Mouse (Mus musculus) thymus, adult 2 months (tissue): ENCODE measurements around the gene Itfg2. TPM values are rescaled to one million over a fixed set of nuclear protein-coding genes. Genes with fewer than 3 reads are reported as not detected.

ENCODE experiments used
- DNase-seq: peaks from one replicate; pipeline ENCODE4 v3.0.0; 2021
- H3K27ac ChIP-seq: fragments of 200-500 bp; 2 replicates; pipeline ENCODE4 v1.5.1; 2012; ENCODE audit warnings: low read length, control low read depth; ENCODE audit not compliant: control insufficient read depth, insufficient read depth
- H3K27me3 ChIP-seq: fragments of 200-500 bp; 2 replicates; pipeline ENCODE4 v1.6.1; 2012; ENCODE audit warnings: mild to moderate bottlenecking, low read length, moderate library complexity, mixed read lengths; ENCODE audit not compliant: control insufficient read depth, insufficient read depth
- H3K36me3 ChIP-seq: fragments of 200-500 bp; 2 replicates; pipeline ENCODE4 v1.6.1; 2012; ENCODE audit warnings: mild to moderate bottlenecking, low read length, moderate library complexity; ENCODE audit not compliant: control insufficient read depth, insufficient read depth
- H3K4me1 ChIP-seq: fragments of 200-500 bp; replicated peaks from 2 replicates; pipeline ENCODE4 v1.6.1; 2012; ENCODE audit warnings: low read length; ENCODE audit not compliant: control insufficient read depth, insufficient read depth
- H3K4me3 ChIP-seq: fragments of 200-500 bp; 2 replicates; pipeline ENCODE4 v1.5.1; 2012; ENCODE audit warnings: mild to moderate bottlenecking, low read length, control low read depth, moderate library complexity; ENCODE audit not compliant: control insufficient read depth, insufficient read depth
- CTCF ChIP-seq: fragments of 200-500 bp; IDR thresholded peaks from 2 replicates; pipeline ENCODE4 v1.5.1; 2012; ENCODE audit warnings: mild to moderate bottlenecking, control low read depth, low read length, moderate library complexity, borderline replicate concordance; ENCODE audit not compliant: control insufficient read depth, poor library complexity, insufficient read depth; ENCODE audit errors: extremely low read depth
- POLR2A ChIP-seq: fragments of 200-500 bp; IDR thresholded peaks from 2 replicates; pipeline ENCODE4 v1.6.1; 2012; ENCODE audit warnings: mild to moderate bottlenecking, low read length, control low read depth, moderate library complexity; ENCODE audit not compliant: control insufficient read depth, poor library complexity, insufficient read depth; ENCODE audit errors: extremely low read depth
- WGBS: fragments of 180-500 bp; shearing (Covaris S2); methylation state at CpG from one replicate; pipeline ENCODE4 v1.1.7; 2018; 5-methylcytosine and 5-hydroxymethylcytosine counted together
- polyA plus RNA-seq: library from polyadenylated mRNA; depleted of rRNA; stranded (reverse); fragments of >200 nt; gene quantifications from 2 replicates; pipeline ENCODE4 v1.2.3, GENCODE M21; 2012; rRNA removed

Gene Itfg2
- polyA plus RNA-seq, 1 experiment = 56.4 TPM

DNA sequence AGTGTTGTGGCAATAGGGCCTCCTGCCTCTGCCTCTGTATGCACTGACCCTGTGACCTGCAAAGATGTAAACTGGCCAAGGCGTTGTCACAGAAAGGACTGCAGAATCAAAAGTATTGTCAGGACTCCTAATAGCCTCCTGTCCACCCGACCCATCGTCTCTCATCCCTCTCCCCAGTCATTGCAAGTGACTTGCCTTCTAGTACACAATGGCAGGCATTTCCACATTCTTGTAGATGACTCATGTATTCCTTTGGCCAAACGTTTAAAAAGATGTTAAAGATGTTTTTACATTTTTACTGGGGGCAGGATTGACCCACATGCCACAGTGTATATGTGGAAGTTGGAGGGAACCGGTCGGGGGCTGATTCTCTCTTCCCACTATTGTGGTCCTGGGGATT, 60.0 kb downstream of the Itfg2 start:
- WGBS = 91% methylated on average over 6 of the region's 6 CpGs
- no peaks in the 10 kb centered on the region for H3K27me3 ChIP-seq

DNA sequence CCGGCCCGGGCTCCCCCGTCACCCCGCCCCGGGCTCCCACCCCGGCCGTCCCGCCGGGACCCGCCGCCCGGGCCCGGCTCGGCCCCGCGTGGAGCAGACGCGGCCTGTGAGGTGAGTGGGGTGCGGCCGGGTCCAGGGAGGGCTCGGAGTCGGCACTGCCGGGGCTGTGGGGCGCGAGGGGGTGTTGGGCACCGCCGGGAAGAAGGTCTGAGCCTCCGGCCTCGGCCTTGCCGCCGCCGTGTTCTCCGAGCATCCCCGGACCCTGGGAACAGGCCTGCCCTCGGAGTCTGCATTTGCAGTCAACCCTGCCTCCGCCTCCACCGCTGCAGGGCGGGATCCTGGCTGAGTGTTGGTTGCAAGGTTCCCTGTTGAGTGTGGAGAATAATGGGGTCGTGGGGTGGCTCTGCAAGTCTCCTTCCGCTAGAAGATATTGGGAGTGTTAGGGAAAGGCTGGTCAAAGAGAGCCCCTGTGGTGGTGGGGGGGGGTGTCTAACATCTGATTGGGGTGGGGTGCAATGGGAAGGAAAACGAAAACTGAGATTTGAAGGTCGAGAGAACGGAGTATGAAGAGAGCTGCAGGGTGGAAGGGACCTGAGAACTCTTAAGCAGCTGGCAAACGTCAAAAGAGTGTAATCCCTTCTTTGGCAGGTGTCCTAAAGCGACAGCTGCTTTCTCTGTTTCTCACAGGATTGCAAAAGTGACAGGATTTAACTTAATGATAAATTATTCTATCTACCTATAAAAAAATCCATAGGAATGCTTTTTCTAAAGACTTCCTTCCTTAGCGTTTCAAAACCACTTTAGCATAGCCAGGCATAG, 61.5 kb downstream of the Itfg2 start:
- Histone ChIP-seq H3K4me1 (peaks cover 10% of the 10 kb centered on the region), H3K36me3 (peaks cover 13% of the 10 kb centered on the region; the same call in 1 of the 2 replicates), H3K27me3 (no peaks in the 10 kb centered on the region), H3K27ac (no peak overlapping the region), H3K4me3 (peak overlapping the region; percentile 99)
- no peak for DNase-seq
- WGBS = 2% methylated on average over 46 of the region's 46 CpGs
- no peak for TF ChIP-seq POLR2A

More for the DNA sequence above, 60.0 kb downstream of the Itfg2 start:
- peaks cover 23% of the 10 kb centered on the region for H3K36me3 ChIP-seq
- H3K4me1 ChIP-seq = peaks cover 10% of the 10 kb centered on the region
- no peak for DNase-seq
- no peak overlapping the region for H3K27ac ChIP-seq
- H3K4me3 ChIP-seq = no peak overlapping the region
- no peak for TF ChIP-seq CTCF
- no peak for TF ChIP-seq POLR2A

DNA sequence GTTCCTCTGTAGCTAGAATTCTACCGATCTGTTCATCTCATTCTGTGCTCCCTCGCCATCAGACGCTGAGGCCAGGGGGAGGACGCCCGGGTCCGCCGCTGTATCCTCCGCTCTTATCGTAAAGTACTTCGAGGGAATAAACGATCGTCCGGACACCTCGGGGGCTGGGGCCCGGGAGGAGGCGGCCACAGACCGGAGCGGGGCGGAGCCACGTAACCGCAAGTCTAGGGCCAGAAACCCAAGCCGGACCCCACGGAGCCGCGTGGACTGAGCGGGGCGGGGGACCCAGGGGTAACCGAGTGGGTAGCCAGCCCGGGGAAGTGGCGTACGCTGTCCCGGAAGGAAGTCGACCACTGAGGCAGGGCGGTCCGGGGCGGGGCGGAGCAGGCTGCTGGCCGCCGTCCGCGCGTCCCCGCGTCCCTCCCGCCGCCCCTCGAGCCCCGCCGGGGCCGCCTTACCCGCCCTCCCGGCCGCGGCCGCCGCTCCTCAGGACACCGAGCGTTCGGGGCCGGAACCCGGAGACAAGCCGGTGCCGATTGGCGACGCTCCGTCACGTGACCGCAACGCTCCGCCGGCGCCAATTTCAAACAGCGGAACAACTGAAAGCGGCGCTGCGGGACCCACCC, 62.2 kb downstream of the Itfg2 start, which contains the start of the genes Rhno1 and Foxm1:
Gene Rhno1, minus strand, starts transcription at position 531 of the 626 bp plus-strand sequence.
Gene Foxm1, plus strand, starts transcription at position 587 of the 626 bp plus-strand sequence.
- TF ChIP-seq POLR2A = no peak
- 0 out of 2 replicates have a peak, but pooled peaks have one; percentile 4 for TF ChIP-seq CTCF
- peaks cover 8% of the 10 kb centered on the region; the same call in 1 of the 2 replicates for H3K36me3 ChIP-seq
- H3K4me3 ChIP-seq = peak within 1 kb of the TSS; percentile 99
- H3K27me3 ChIP-seq = no peaks in the 10 kb centered on the region
- H3K27ac ChIP-seq = peak within 1 kb of the TSS; percentile 14; the same call in 1 of the 2 replicates
- under 1% methylated on average over 67 of the region's 76 CpGs for WGBS
- peak; percentile 84 for DNase-seq
- H3K4me1 ChIP-seq = peaks cover 10% of the 10 kb centered on the region

DNA sequence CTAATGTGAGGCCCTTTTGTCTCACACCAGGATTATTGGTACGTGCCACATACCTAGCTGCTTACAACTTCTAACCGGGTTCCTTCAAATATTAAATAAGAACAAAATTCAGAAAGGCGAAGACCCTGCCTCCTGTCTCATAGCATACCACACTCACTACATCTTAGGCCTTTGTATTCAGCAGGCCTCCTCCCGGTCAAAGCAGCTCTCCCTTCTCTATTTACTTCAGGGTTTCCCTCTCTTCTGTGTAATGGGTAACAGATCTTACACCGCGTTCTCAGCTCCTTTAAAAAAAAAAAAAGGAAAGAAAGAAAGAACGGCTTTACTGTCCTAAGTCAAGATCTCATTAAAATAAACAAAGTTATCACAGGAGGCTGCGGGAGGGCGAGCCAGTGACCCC, 62.8 kb downstream of the Itfg2 start:
- H3K4me3 ChIP-seq = peak overlapping the region; percentile 99
- peaks cover 5% of the 10 kb centered on the region; the same call in 1 of the 2 replicates for H3K36me3 ChIP-seq
- H3K27me3 ChIP-seq = no peaks in the 10 kb centered on the region
- WGBS = 21% methylated on average over 9 of the region's 9 CpGs
- no peak for DNase-seq
- peak overlapping the region; percentile 14; the same call in 1 of the 2 replicates for H3K27ac ChIP-seq
- TF ChIP-seq CTCF (no peak), POLR2A (no peak)
- H3K4me1 ChIP-seq = peaks cover 10% of the 10 kb centered on the region

Other genes starting within 250 kb of the Itfg2 start
- 0.53 and 0.59 TPM in 2 replicates for gene Tead4, start 124.1 kb downstream of the Itfg2 start, polyA plus RNA-seq
- gene Tulp3, start 69.1 kb downstream of the Itfg2 start, polyA plus RNA-seq = 23.5 and 28.0 TPM in 2 replicates
- 51.7 and 62.0 TPM in 2 replicates for gene Rhno1, start 62.0 kb downstream of the Itfg2 start, polyA plus RNA-seq
- gene Foxm1, start 62.0 kb downstream of the Itfg2 start, polyA plus RNA-seq = 115 and 149 TPM in 2 replicates
- gene Tex52, start 49.5 kb downstream of the Itfg2 start, polyA plus RNA-seq = 0.92 and 1.2 TPM in 2 replicates
- not detected in 2 replicates for gene Gm44596, start 49.4 kb downstream of the Itfg2 start, polyA plus RNA-seq
- 0.59 TPM in 2 replicates for gene Nrip2, start 25.6 kb downstream of the Itfg2 start, polyA plus RNA-seq
- 138 and 139 TPM in 2 replicates for gene Fkbp4, start 13.7 kb upstream of the Itfg2 start, polyA plus RNA-seq
- 0.03 and 1.5 TPM in 2 replicates for gene Pzp, start 101.8 kb upstream of the Itfg2 start, polyA plus RNA-seq
- 0.31 and 0.73 TPM in 2 replicates for gene A2ml1, start 156.7 kb upstream of the Itfg2 start, polyA plus RNA-seq
- 0.52 and 0.67 TPM in 2 replicates for gene Klrb1a, start 198.6 kb upstream of the Itfg2 start, polyA plus RNA-seq
- gene Clec2h, start 237.5 kb upstream of the Itfg2 start, polyA plus RNA-seq = not detected in 2 replicates